ENCODE assay signal across 7 mouse cellular contexts in the genomic region with DNA sequence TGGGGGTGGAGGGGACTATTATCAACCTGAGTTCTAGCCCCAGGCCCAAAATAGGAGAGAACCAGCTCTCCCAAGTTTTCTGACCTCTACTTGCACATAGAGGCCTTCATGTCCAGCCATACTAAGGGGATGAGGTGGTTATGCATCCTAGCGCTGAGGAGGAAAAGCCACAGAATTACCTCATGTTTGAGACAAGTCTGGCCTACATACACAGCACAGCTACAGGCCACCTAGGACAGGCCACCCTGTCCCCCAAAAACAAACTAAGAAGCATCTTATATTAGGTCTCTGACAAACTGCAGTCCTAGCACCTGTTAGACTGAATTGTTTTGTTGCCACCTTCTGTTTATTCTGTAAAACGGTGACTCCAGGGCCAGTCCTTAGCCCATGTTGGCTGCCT. TPM values are rescaled to one million over a fixed set of nuclear protein-coding genes. Genes with fewer than 3 reads are reported as not detected.
DNase-seq lines count a peak whose midpoint lies in the region; ATAC-seq and TF ChIP-seq lines count a peak whose summit lies in the region.

No protein-coding gene starts in this region.

- ATAC-seq in forebrain, embryonic 13.5 days = no peak
- no peak for ATAC-seq in liver, embryonic 13.5 days (ENCODE audit: low read depth)
- no peak for ATAC-seq in stomach, postnatal 0 days (ENCODE audit: low FRiP score, low TSS enrichment)

- no peak for TF ChIP-seq EP300 in stomach, postnatal 0 days (optimal IDR thresholded peaks at IDR 0.05)

- peak overlapping the region; percentile 98 for H3K27ac ChIP-seq in testis, adult 2 months (ENCODE audit: control insufficient read depth, insufficient read depth, low read depth, low read length)
- H3K27ac ChIP-seq in forebrain, embryonic 13.5 days = peak overlapping the region; percentile 99
- peak overlapping the region; percentile 94 for H3K27ac ChIP-seq in liver, embryonic 13.5 days
- peak overlapping the region; percentile 97 for H3K27ac ChIP-seq in stomach, postnatal 0 days (replicated peaks)
- H3K27ac ChIP-seq in left cerebral cortex, adult 2 months = no peak overlapping the region

- H3K4me3 ChIP-seq in testis, adult 2 months (ENCODE audit: control insufficient read depth, low read depth, low read length) = peak overlapping the region; percentile 98
- peak overlapping the region; percentile 100 for H3K4me3 ChIP-seq in forebrain, embryonic 13.5 days
- peak overlapping the region; percentile 100 for H3K4me3 ChIP-seq in liver, embryonic 13.5 days (replicated peaks)
- no peak overlapping the region for H3K4me3 ChIP-seq in stomach, postnatal 0 days (ENCODE audit: low read depth, low read length)
- no peak overlapping the region for H3K4me3 ChIP-seq in left cerebral cortex, adult 2 months

- peaks cover 10% of the 10 kb centered on the region for H3K4me1 ChIP-seq in testis, adult 2 months (ENCODE audit: control insufficient read depth, insufficient read depth, low read length)
- H3K4me1 ChIP-seq in forebrain, embryonic 13.5 days = peaks cover 27% of the 10 kb centered on the region
- peaks cover 34% of the 10 kb centered on the region for H3K4me1 ChIP-seq in liver, embryonic 13.5 days (replicated peaks)
- H3K4me1 ChIP-seq in stomach, postnatal 0 days (replicated peaks; ENCODE audit: control insufficient read depth, insufficient read depth) = no peaks in the 10 kb centered on the region

- H3K9me3 ChIP-seq in forebrain, embryonic 13.5 days (replicated peaks) = no peaks in the 10 kb centered on the region
- H3K9me3 ChIP-seq in liver, embryonic 13.5 days (replicated peaks) = no peaks in the 10 kb centered on the region
- no peaks in the 10 kb centered on the region for H3K9me3 ChIP-seq in stomach, postnatal 0 days (ENCODE audit: control insufficient read depth, low read length)

- no peak for DNase-seq in testis, postnatal 14 days (ENCODE audit: low spot score)
- no peak for DNase-seq in liver, embryonic 13.5 days
- DNase-seq in stomach, postnatal 0 days (ENCODE audit: low spot score) = no peak
- DNase-seq in left cerebral cortex, adult 2 months (ENCODE audit: extremely low spot score in 1 of 2, low spot score in 2 of 2) = no peak
- DNase-seq in cerebellum, adult 9-10 months = no peak

- H3K27me3 ChIP-seq in testis, adult 2 months (ENCODE audit: control insufficient read depth, insufficient read depth, low read length) = no peaks in the 10 kb centered on the region
- no peaks in the 10 kb centered on the region for H3K27me3 ChIP-seq in forebrain, embryonic 13.5 days
- no peaks in the 10 kb centered on the region for H3K27me3 ChIP-seq in liver, embryonic 13.5 days
- no peaks in the 10 kb centered on the region for H3K27me3 ChIP-seq in stomach, postnatal 0 days (ENCODE audit: control insufficient read depth, insufficient read depth, low read length)

- WGBS in forebrain, embryonic 13.5 days = 42% methylated on average over 2 of the region's 2 CpGs
- WGBS in liver, embryonic 13.5 days (ENCODE audit: insufficient replicate concordance) = 56% methylated on average over 2 of the region's 2 CpGs
- 28% methylated on average over 2 of the region's 2 CpGs for WGBS in stomach, postnatal 0 days

- no peaks in the 10 kb centered on the region for H3K36me3 ChIP-seq in testis, adult 2 months (ENCODE audit: control insufficient read depth, insufficient read depth, low read length)
- no peaks in the 10 kb centered on the region for H3K36me3 ChIP-seq in forebrain, embryonic 13.5 days (ENCODE audit: poor library complexity, severe bottlenecking)
- no peaks in the 10 kb centered on the region for H3K36me3 ChIP-seq in liver, embryonic 13.5 days
- H3K36me3 ChIP-seq in stomach, postnatal 0 days (ENCODE audit: control insufficient read depth, insufficient read depth, low read length) = no peaks in the 10 kb centered on the region

- no peak for TF ChIP-seq POLR2A in testis, adult 2 months (IDR thresholded peaks at IDR 0.05; ENCODE audit: control insufficient read depth, low read depth, low read length)

- no peak for TF ChIP-seq CTCF in testis, adult 2 months (IDR thresholded peaks at IDR 0.05; ENCODE audit: control insufficient read depth, insufficient read depth, insufficient replicate concordance, low read depth, low read length)
- TF ChIP-seq CTCF in stomach, postnatal 0 days (IDR thresholded peaks at IDR 0.05; ENCODE audit: low read depth) = no peak
- no peak for TF ChIP-seq CTCF in left cerebral cortex, adult 2 months (IDR thresholded peaks at IDR 0.05)

- intact Hi-C loops in left cerebral cortex, adult 2 months (cut with DNase I) = loop anchor here (2.0 kb wide), 1 partner anchor 71 kb away; a partner anchor contains a TSS

- peak overlapping the region; percentile 68 for H3K4me2 ChIP-seq in forebrain, embryonic 13.5 days
- H3K4me2 ChIP-seq in liver, embryonic 13.5 days = peak overlapping the region; percentile 91
- peak overlapping the region; percentile 59; the same call in 1 of the 2 replicates for H3K4me2 ChIP-seq in stomach, postnatal 0 days (replicated peaks; ENCODE audit: low read depth)

- peak overlapping the region; percentile 86 for H3K9ac ChIP-seq in forebrain, embryonic 13.5 days
- peak overlapping the region; percentile 99 for H3K9ac ChIP-seq in liver, embryonic 13.5 days
- H3K9ac ChIP-seq in stomach, postnatal 0 days (ENCODE audit: low read length) = peak overlapping the region; percentile 81; the same call in 1 of the 2 replicates

RNA-seq across cellular contexts. Expression of a gene that starts 1.4 kb away (rescaled TPM):
- polyA plus RNA-seq in testis, adult 2 months (2012; rRNA removed) = 17.1 and 19.2 TPM in 2 replicates
- 190 TPM in 2 replicates for polyA plus RNA-seq in forebrain, embryonic 13.5 days (2015; fragmentation: Nextera tagmentation; extraction: Ambion mirVana)
- polyA plus RNA-seq in liver, embryonic 13.5 days (2015; fragmentation: Nextera tagmentation; extraction: Ambion mirVana) = 37.6 and 41.5 TPM in 2 replicates
- 37.7 and 38.6 TPM in 2 replicates for polyA plus RNA-seq in stomach, postnatal 0 days (2015; fragmentation: Nextera tagmentation; extraction: Ambion mirVana)
- 10 to 100 TPM; 89.7 to 92.6 TPM for total RNA-seq in left cerebral cortex, adult 2 months (2021)

RNA-seq across cellular contexts. Expression of a gene that starts 46.9 kb away (rescaled TPM):
- polyA plus RNA-seq in testis, adult 2 months (2012; rRNA removed) = 273 and 283 TPM in 2 replicates
- 15.5 and 21.1 TPM in 2 replicates for polyA plus RNA-seq in forebrain, embryonic 13.5 days (2015; fragmentation: Nextera tagmentation; extraction: Ambion mirVana)
- polyA plus RNA-seq in liver, embryonic 13.5 days (2015; fragmentation: Nextera tagmentation; extraction: Ambion mirVana) = 4.0 and 4.4 TPM in 2 replicates
- polyA plus RNA-seq in stomach, postnatal 0 days (2015; fragmentation: Nextera tagmentation; extraction: Ambion mirVana) = 4.5 and 5.4 TPM in 2 replicates
- 10 to 100 TPM; 14.5 to 14.9 TPM for total RNA-seq in left cerebral cortex, adult 2 months (2021)

Comparison
In these comparisons a context has a peak if more than half of its experiments do, and no peak if none do; other contexts are left out.
1. H3K4me3 ChIP-seq: peak in testis, adult 2 months (single experiment), forebrain, embryonic 13.5 days (single experiment) and liver, embryonic 13.5 days (single experiment); none in stomach, postnatal 0 days (single experiment) and left cerebral cortex, adult 2 months (single experiment).
2. RNA of a gene that starts 46.9 kb away (polyA plus RNA-seq): 273 to 283 TPM in testis, adult 2 months; 15.5 to 21.1 TPM in forebrain, embryonic 13.5 days, 4.5 to 5.4 TPM in stomach, postnatal 0 days and 4.0 to 4.4 TPM in liver, embryonic 13.5 days; every median in the first group is over 10 times any median in the second.
3. Peak in every context shown above with its lines, with median percentiles within 50 percentile points of each other: H3K4me2 ChIP-seq and H3K9ac ChIP-seq.